23 mouse cellular contexts compared by ENCODE assay signal in the genomic region with DNA sequence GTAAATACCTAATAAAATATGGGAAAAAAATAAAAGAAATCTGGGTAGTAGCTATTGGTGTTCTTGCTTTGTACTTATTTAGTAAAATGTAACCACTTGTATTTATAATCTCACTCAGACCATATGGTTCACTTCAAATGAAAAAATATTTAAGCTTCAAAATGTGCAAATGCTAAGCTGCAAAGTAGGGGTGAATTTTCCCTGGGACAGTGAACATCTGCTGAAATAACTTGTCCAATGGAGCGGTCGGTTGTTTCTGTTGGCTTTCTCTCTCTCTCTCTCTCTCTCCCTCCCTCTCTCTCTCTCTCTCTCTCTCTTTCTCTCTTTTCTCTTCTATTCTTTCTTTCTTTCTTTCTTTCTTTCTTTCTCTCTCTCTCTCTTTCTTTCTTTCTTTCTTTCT.
"Had no signal": no experiment of that assay in that cellular context is flagged by ENCODE, and none has a peak within 500 bp of the region (broad histone marks: within the 10 kb centered on the region; RNA-seq: fewer than 3 reads in every experiment).

No protein-coding gene starts in this region.

- H3K36me3 ChIP-seq: heart, embryonic 13.5 days; heart, embryonic 15.5 days; hindbrain, embryonic 13.5 days; hindbrain, embryonic 15.5 days; limb, embryonic 13.5 days; limb, embryonic 15.5 days had no signal

- H3K9ac ChIP-seq: heart, embryonic 13.5 days; heart, embryonic 15.5 days; hindbrain, embryonic 13.5 days; hindbrain, embryonic 15.5 days; limb, embryonic 13.5 days; limb, embryonic 15.5 days had no signal

- H3K4me1 ChIP-seq: hindbrain, embryonic 13.5 days; limb, embryonic 13.5 days; limb, embryonic 15.5 days had no signal

- H3K9me3 ChIP-seq: heart, embryonic 13.5 days; heart, embryonic 15.5 days; hindbrain, embryonic 13.5 days; hindbrain, embryonic 15.5 days; limb, embryonic 13.5 days; limb, embryonic 15.5 days had no signal

- H3K4me3 ChIP-seq: gastrocnemius, adult 2 months; heart, adult 2 months; heart, embryonic 13.5 days; heart, embryonic 15.5 days; hindbrain, embryonic 13.5 days; hindbrain, embryonic 15.5 days; limb, embryonic 13.5 days; limb, embryonic 15.5 days had no signal

- DNase-seq: gastrocnemius, adult 2 months; gastrocnemius, postnatal 10 days; gastrocnemius, postnatal 36 days; heart, adult 11 months; heart, adult 2 months; heart, postnatal 14 days; heart, postnatal 36 days; kidney, adult 11 months; kidney, adult 2 months; kidney, postnatal 14 days; kidney, postnatal 36 days; layer of hippocampus, adult 9-11 months; layer of hippocampus, postnatal 36 days; left cerebral cortex, postnatal 4 days had no signal

- H3K4me2 ChIP-seq: heart, embryonic 11.5 days; heart, embryonic 13.5 days; heart, embryonic 15.5 days; hindbrain, embryonic 13.5 days; hindbrain, embryonic 15.5 days; limb, embryonic 13.5 days; limb, embryonic 15.5 days had no signal

- ATAC-seq: hindbrain, postnatal 0 days; intestine, embryonic 16.5 days had no signal

- H3K27me3 ChIP-seq: heart, embryonic 13.5 days; heart, embryonic 15.5 days; hindbrain, embryonic 13.5 days; hindbrain, embryonic 15.5 days; limb, embryonic 13.5 days; limb, embryonic 15.5 days had no signal

- H3K27ac ChIP-seq: gastrocnemius, adult 2 months; heart, adult 2 months; heart, embryonic 15.5 days; hindbrain, embryonic 13.5 days; hindbrain, embryonic 15.5 days; hindbrain, postnatal 0 days; limb, embryonic 13.5 days; limb, embryonic 15.5 days had no signal
